11 mouse cellular contexts compared by ENCODE assay signal in the genomic region with DNA sequence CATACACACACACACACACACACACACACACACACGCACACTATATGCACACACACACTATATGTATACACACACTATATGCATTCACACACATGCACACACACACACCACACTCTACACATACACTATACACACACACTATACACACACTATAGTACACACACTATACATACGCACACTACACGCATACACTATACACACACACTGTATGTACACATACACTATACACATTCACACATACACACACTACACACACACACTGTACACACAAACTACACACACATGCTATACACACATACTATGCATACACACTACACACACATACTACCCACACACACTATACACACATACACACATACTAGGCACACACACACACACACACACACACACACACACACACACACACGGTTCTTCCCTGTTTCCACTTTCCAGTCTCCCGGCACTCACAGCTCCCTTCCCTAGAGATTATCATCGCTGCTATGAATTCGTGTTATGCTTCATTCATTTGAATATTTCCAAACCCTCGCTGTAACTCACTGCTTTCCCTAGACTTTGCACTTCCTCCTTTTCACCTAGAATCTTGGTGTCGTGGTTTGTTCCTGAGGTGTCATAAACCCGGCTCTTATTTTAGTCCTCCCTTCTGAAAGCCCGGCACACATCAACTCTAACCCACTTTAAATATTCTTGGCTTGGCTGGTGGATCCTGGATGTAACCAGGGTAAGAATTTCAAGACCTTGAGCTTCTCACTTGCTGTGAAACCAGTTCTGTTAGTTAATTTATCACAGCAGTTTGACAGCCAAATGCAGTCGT. TPM values are rescaled to one million over a fixed set of nuclear protein-coding genes. Genes with fewer than 3 reads are reported as not detected.
DNase-seq lines count a peak whose midpoint lies in the region; ATAC-seq and TF ChIP-seq lines count a peak whose summit lies in the region.
"Had no signal": no experiment of that assay in that cellular context is flagged by ENCODE, and none has a peak within 500 bp of the region (broad histone marks: within the 10 kb centered on the region; RNA-seq: fewer than 3 reads in every experiment).

No protein-coding gene starts in this region.

- H3K4me2 ChIP-seq in lung, embryonic 14.5 days = no peak overlapping the region
- H3K4me2 ChIP-seq in intestine, embryonic 15.5 days (replicated peaks) = peak overlapping the region; percentile 24
- H3K4me2 ChIP-seq in stomach, embryonic 14.5 days (replicated peaks; ENCODE audit: low read depth, low read length) = peak overlapping the region; percentile 29
- H3K4me2 ChIP-seq: liver, embryonic 15.5 days had no signal

- no peak for DNase-seq in frontal cortex, postnatal 14 days (ENCODE audit: low spot score in 2 of 2)
- DNase-seq in lung, embryonic 14.5 days = peak; percentile 58
- DNase-seq in lung, postnatal 25 days (ENCODE audit: low spot score) = no peak
- DNase-seq in right cerebral cortex, postnatal 36 days (ENCODE audit: low spot score in 2 of 2) = no peak
- no peak for DNase-seq in right cerebral cortex, adult 18-20 months

- H3K36me3 ChIP-seq in lung, embryonic 14.5 days (ENCODE audit: insufficient read depth) = no peaks in the 10 kb centered on the region
- no peaks in the 10 kb centered on the region for H3K36me3 ChIP-seq in intestine, embryonic 15.5 days
- no peaks in the 10 kb centered on the region for H3K36me3 ChIP-seq in stomach, embryonic 14.5 days (ENCODE audit: control insufficient read depth, insufficient read depth, low read length)
- H3K36me3 ChIP-seq: liver, embryonic 15.5 days had no signal

- 34% methylated on average over 12 of the region's 12 CpGs for WGBS in lung, embryonic 14.5 days
- 45% methylated on average over 12 of the region's 12 CpGs for WGBS in intestine, embryonic 15.5 days
- WGBS in stomach, embryonic 14.5 days = 50% methylated on average over 12 of the region's 12 CpGs

- H3K4me3 ChIP-seq in lung, embryonic 14.5 days (ENCODE audit: low read depth, low read length) = no peak overlapping the region
- no peak overlapping the region for H3K4me3 ChIP-seq in intestine, embryonic 15.5 days (replicated peaks)
- H3K4me3 ChIP-seq in stomach, embryonic 14.5 days (ENCODE audit: low read depth, low read length) = no peak overlapping the region
- H3K4me3 ChIP-seq: liver, embryonic 15.5 days had no signal

- H3K9me3 ChIP-seq in lung, embryonic 14.5 days (ENCODE audit: low read depth, low read length) = no peaks in the 10 kb centered on the region
- H3K9me3 ChIP-seq in intestine, embryonic 15.5 days = no peaks in the 10 kb centered on the region
- H3K9me3 ChIP-seq in stomach, embryonic 14.5 days (ENCODE audit: control insufficient read depth, low read depth, low read length) = no peaks in the 10 kb centered on the region
- H3K9me3 ChIP-seq: liver, embryonic 15.5 days had no signal

- no peak for TF ChIP-seq CTCF in lung, embryonic 14.5 days (IDR thresholded peaks at IDR 0.05; ENCODE audit: low read depth)

- no peak overlapping the region for H3K9ac ChIP-seq in lung, embryonic 14.5 days
- no peak overlapping the region for H3K9ac ChIP-seq in intestine, embryonic 15.5 days
- no peak overlapping the region for H3K9ac ChIP-seq in stomach, embryonic 14.5 days (replicated peaks; ENCODE audit: low read depth, low read length)
- H3K9ac ChIP-seq: liver, embryonic 15.5 days had no signal

- H3K4me1 ChIP-seq in lung, embryonic 14.5 days (ENCODE audit: insufficient read depth) = peaks cover 13% of the 10 kb centered on the region
- H3K4me1 ChIP-seq in intestine, embryonic 15.5 days (replicated peaks) = peaks cover 17% of the 10 kb centered on the region; the same call in 1 of the 2 replicates
- peaks cover 37% of the 10 kb centered on the region for H3K4me1 ChIP-seq in stomach, embryonic 14.5 days (ENCODE audit: control insufficient read depth, insufficient read depth, low read length)

- ATAC-seq in frontal cortex, adult (ENCODE audit: low TSS enrichment) = peak; percentile 92
- peak; percentile 35; the same call in 1 of the 2 replicates for ATAC-seq in lung, embryonic 14.5 days (ENCODE audit: insufficient read depth)
- peak; percentile 72 for ATAC-seq in intestine, embryonic 15.5 days
- peak; percentile 57 for ATAC-seq in stomach, embryonic 14.5 days (ENCODE audit: insufficient number of reproducible peaks, insufficient read depth, low FRiP score, low read depth)
- ATAC-seq: activated CD4-positive, CD25-positive, alpha-beta regulatory T cell, adult 4 months; inflammation-experienced regulatory T-cells, adult 6 months had no signal

- H3K27ac ChIP-seq in lung, embryonic 14.5 days (ENCODE audit: low read depth) = no peak overlapping the region
- H3K27ac ChIP-seq in intestine, embryonic 15.5 days = peak overlapping the region; percentile 6; the same call in 1 of the 2 replicates
- peak overlapping the region; percentile 59; the same call in 1 of the 2 replicates for H3K27ac ChIP-seq in stomach, embryonic 14.5 days (ENCODE audit: low read length)
- H3K27ac ChIP-seq: liver, embryonic 15.5 days had no signal

- H3K27me3 ChIP-seq in lung, embryonic 14.5 days (ENCODE audit: insufficient read depth, low read length) = no peaks in the 10 kb centered on the region
- no peaks in the 10 kb centered on the region for H3K27me3 ChIP-seq in intestine, embryonic 15.5 days (replicated peaks)
- no peaks in the 10 kb centered on the region for H3K27me3 ChIP-seq in stomach, embryonic 14.5 days (ENCODE audit: control insufficient read depth, insufficient read depth, low read length)

RNA-seq across cellular contexts. Expression of a gene that starts 15.4 kb away (rescaled TPM):
- 59.4 and 68.4 TPM in 2 replicates for polyA plus RNA-seq in lung, embryonic 14.5 days (2014; fragmentation: Nextera tagmentation; extraction: Ambion mirVana)
- 35.7 and 37.6 TPM in 2 replicates for polyA plus RNA-seq in intestine, embryonic 15.5 days (2015; fragmentation: Nextera tagmentation; extraction: Ambion mirVana)
- 63.6 and 64.2 TPM in 2 replicates for polyA plus RNA-seq in stomach, embryonic 14.5 days (2014; fragmentation: Nextera tagmentation; extraction: Ambion mirVana)

Comparison
In these comparisons a context has a peak if more than half of its experiments do, and no peak if none do; other contexts are left out.
1. ATAC-seq: peak in every context shown above with its lines; median percentile 92 in frontal cortex, adult; 72 in intestine, embryonic 15.5 days; 57 in stomach, embryonic 14.5 days; 35 in lung, embryonic 14.5 days.